Mouse (Mus musculus): Measurements from ENCODE around the gene Pcbd2.

Pcbd2 gene

DNA sequence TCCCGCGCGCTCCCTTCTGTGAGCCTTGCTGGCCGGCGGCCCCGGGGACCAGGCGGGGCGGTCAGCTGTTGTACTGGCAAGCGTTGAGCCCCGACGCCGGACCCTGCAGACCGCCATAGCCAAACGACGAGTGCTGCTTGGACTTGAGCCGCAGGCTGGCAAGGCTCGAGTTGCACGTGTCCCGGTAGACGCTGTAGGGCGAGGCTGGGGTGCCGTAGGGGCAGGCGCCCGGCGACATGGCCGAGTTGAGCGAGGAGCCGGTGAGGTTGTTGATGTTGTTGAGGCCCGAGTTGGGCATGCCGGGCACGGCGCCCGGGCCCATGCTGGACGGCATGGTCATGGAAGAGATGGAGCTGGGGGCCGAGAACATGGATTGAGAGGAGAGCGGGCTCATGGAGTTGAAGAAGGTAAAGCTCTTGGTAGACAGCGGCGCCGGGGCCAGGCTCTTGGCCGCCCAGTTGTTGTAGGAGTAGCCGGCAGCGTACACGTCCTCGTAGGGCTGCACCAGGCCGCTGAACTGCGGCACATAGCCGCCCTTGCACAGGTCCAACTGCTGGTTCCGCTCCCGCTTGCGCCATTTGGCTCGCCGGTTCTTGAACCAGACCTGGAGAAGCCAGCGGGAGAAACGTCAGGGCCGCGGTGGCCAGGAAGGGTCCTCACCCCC, 99.0 kb downstream of the Pcbd2 start:
- DNase-seq (ENCODE audit: low read depth, low spot score): no peak
